Mouse (Mus musculus) small intestine, adult 2 months (tissue): Measurements from ENCODE around the gene Dus2.

Source experiments
- CTCF ChIP-seq: fragments of 200-500 bp; IDR thresholded peaks from 2 replicates; pipeline ENCODE4 v1.5.1; 2012; ENCODE audit warnings: low read depth, mild to moderate bottlenecking, control low read depth, inconsistent platforms, low read length, moderate library complexity, mixed read lengths; ENCODE audit not compliant: insufficient replicate concordance, insufficient read length; ENCODE audit errors: extremely low read depth
- POLR2A ChIP-seq: fragments of 200-500 bp; IDR thresholded peaks from 2 replicates; pipeline ENCODE4 v1.6.1; 2012; ENCODE audit warnings: low read depth, mild to moderate bottlenecking, control low read depth, inconsistent platforms, low read length, moderate library complexity

GRCm38 (mm10) chr8:106044151-106044550 lies 53.0 kb downstream of the Dus2 start:
- TF ChIP-seq CTCF (no peak), POLR2A (no peak)
